ENCODE assay signal across 8 mouse cellular contexts in genomic region chr12:4843741-4844140, GRCm38 (mm10). TPM values are rescaled to one million over a fixed set of nuclear protein-coding genes. Genes with fewer than 3 reads are reported as not detected.
DNase-seq lines count a peak whose midpoint lies in the region; ATAC-seq lines count a peak whose summit lies in the region.

No protein-coding gene starts in this region.

- H3K9ac ChIP-seq in heart, embryonic 12.5 days: peak overlapping the region; percentile 73

- H3K4me1 ChIP-seq in heart, embryonic 12.5 days (replicated peaks): peaks cover 21% of the 10 kb centered on the region

- WGBS in heart, embryonic 12.5 days: under 1% methylated on average over 12 of the region's 12 CpGs
- 0% methylated on average over 12 of the region's 12 CpGs for WGBS in macrophage (ENCODE audit: missing documents)

- peak overlapping the region; percentile 68 for H3K4me2 ChIP-seq in heart, embryonic 12.5 days

- no peaks in the 10 kb centered on the region for H3K36me3 ChIP-seq in heart, embryonic 12.5 days
- no peaks in the 10 kb centered on the region for H3K36me3 ChIP-seq in macrophage (ENCODE audit: inconsistent target)

- no peaks in the 10 kb centered on the region for H3K9me3 ChIP-seq in heart, embryonic 12.5 days (replicated peaks)

- peak overlapping the region; percentile 74 for H3K27ac ChIP-seq in heart, embryonic 12.5 days (ENCODE audit: poor library complexity, severe bottlenecking)
- H3K27ac ChIP-seq in macrophage: peak overlapping the region; percentile 44

- H3K4me3 ChIP-seq in heart, embryonic 12.5 days: peak overlapping the region; percentile 78
- H3K4me3 ChIP-seq in macrophage (ENCODE audit: inconsistent target): peak overlapping the region; percentile 88

- DNase-seq in urinary bladder, postnatal 25 days (ENCODE audit: low spot score): peak; percentile 17
- no peak for DNase-seq in urinary bladder, postnatal 10 days (ENCODE audit: low spot score)
- DNase-seq in cerebellum, postnatal 25 days: peak; percentile 29 to 62
- DNase-seq in kidney, postnatal 10 days: peak; percentile 61
- DNase-seq in spleen, postnatal 36 days (ENCODE audit: low spot score in 2 of 2): peak; percentile 18 to 25
- no peak for DNase-seq in layer of hippocampus, postnatal 36 days

- no peaks in the 10 kb centered on the region for H3K27me3 ChIP-seq in heart, embryonic 12.5 days (replicated peaks)

- peaks cover 49% of the 10 kb centered on the region for H3K79me2 ChIP-seq in macrophage (ENCODE audit: inconsistent target)

- ATAC-seq in heart, embryonic 12.5 days (ENCODE audit: insufficient number of reproducible peaks, low FRiP score): peak; percentile 56; the same call in 1 of the 2 replicates

RNA-seq across cellular contexts. Expression of gene Wdcp, which starts 0.6 kb away (rescaled TPM):
- polyA plus RNA-seq in heart, embryonic 12.5 days (2016; fragmentation: Nextera tagmentation; extraction: Ambion mirVana): 14.4 and 14.7 TPM in 2 replicates
- total RNA-seq in macrophage (2018; cell fraction: chromatin; rRNA removed): 10 to 100 TPM in 13 of 26 experiments, 1 to 10 TPM in 13; 1.9 to 20.7 (median 10.1) TPM
- 1 to 10 TPM; 1.4 to 5.8 (median 3.6) TPM for total RNA-seq in macrophage (2018; cell fraction: cytosol; rRNA removed)
- 10 to 100 TPM in 10 of 26 experiments, 1 to 10 TPM in 16; 1.6 to 18.6 (median 7.7) TPM for total RNA-seq in macrophage (2018; cell fraction: nucleus; rRNA removed)
- 3.4 to 8.2 TPM (median 3.6 TPM) in 3 replicates for polyA plus RNA-seq in macrophage (2018)
- total RNA-seq in layer of hippocampus, postnatal 36 days (2021): 10 to 100 TPM; 12.5 to 14.3 TPM

RNA-seq across cellular contexts. Expression of gene Fkbp1b, which starts 2.4 kb away (rescaled TPM):
- polyA plus RNA-seq in heart, embryonic 12.5 days (2016; fragmentation: Nextera tagmentation; extraction: Ambion mirVana): 6.9 and 10.7 TPM in 2 replicates
- total RNA-seq in macrophage (2018; cell fraction: chromatin; rRNA removed): 10 to 100 TPM in 3 of 26 experiments, 1 to 10 TPM in 18, under 1 TPM in 1, not detected in 4; 0.90 to 18.2 (median 4.8) TPM
- 10 to 100 TPM; 14.9 to 27.1 (median 18.6) TPM for total RNA-seq in macrophage (2018; cell fraction: cytosol; rRNA removed)
- 10 to 100 TPM in 10 of 26 experiments, 1 to 10 TPM in 16; 2.1 to 29.4 (median 6.8) TPM for total RNA-seq in macrophage (2018; cell fraction: nucleus; rRNA removed)
- 20.7 to 32.7 TPM (median 26.6 TPM) in 3 replicates for polyA plus RNA-seq in macrophage (2018)
- total RNA-seq in layer of hippocampus, postnatal 36 days (2021): 10 to 100 TPM; 55.8 to 57.2 TPM

RNA-seq across cellular contexts. Expression of gene Sf3b6, which starts 26.4 kb away (rescaled TPM):
- 140 and 160 TPM in 2 replicates for polyA plus RNA-seq in heart, embryonic 12.5 days (2016; fragmentation: Nextera tagmentation; extraction: Ambion mirVana)
- 10 to 100 TPM; 19.0 to 62.9 (median 47.3) TPM for total RNA-seq in macrophage (2018; cell fraction: chromatin; rRNA removed)
- total RNA-seq in macrophage (2018; cell fraction: cytosol; rRNA removed): 10 to 100 TPM; 52.5 to 90.8 (median 66.2) TPM
- total RNA-seq in macrophage (2018; cell fraction: nucleus; rRNA removed): 10 to 100 TPM; 19.2 to 65.6 (median 41.0) TPM
- 67.0 to 113 TPM (median 95.3 TPM) in 3 replicates for polyA plus RNA-seq in macrophage (2018)
- 10 to 100 TPM; 83.2 to 96.7 TPM for total RNA-seq in layer of hippocampus, postnatal 36 days (2021)

RNA-seq across cellular contexts. Expression of gene Mfsd2b, which starts 30.4 kb away (rescaled TPM):
- 7.2 TPM in 2 replicates for polyA plus RNA-seq in heart, embryonic 12.5 days (2016; fragmentation: Nextera tagmentation; extraction: Ambion mirVana)
- total RNA-seq in macrophage (2018; cell fraction: chromatin; rRNA removed): 1 to 10 TPM; 1.6 to 5.2 (median 2.8) TPM
- under 1 TPM in 24 of 26 experiments, not detected in 2; 0.06 to 0.29 (median 0.14) TPM for total RNA-seq in macrophage (2018; cell fraction: cytosol; rRNA removed)
- total RNA-seq in macrophage (2018; cell fraction: nucleus; rRNA removed): 1 to 10 TPM in 20 of 26 experiments, under 1 TPM in 6; 0.35 to 3.6 (median 1.3) TPM
- 0.16 to 0.47 TPM (median 0.25 TPM) in 3 replicates for polyA plus RNA-seq in macrophage (2018)
- total RNA-seq in layer of hippocampus, postnatal 36 days (2021): under 1 TPM; 0.35 to 0.56 TPM

Comparison
In these comparisons a context has a peak if more than half of its experiments do, and no peak if none do; other contexts are left out.
1. DNase-seq: peak in urinary bladder, postnatal 25 days (single experiment), cerebellum, postnatal 25 days (2 of 2), kidney, postnatal 10 days (single experiment) and spleen, postnatal 36 days (2 of 2); none in urinary bladder, postnatal 10 days (single experiment) and layer of hippocampus, postnatal 36 days (0 of 2).